Comparison of ENCODE assay signal across 13 mouse cellular contexts in genomic region chr6:143170166-143170960, GRCm38 (mm10). TPM values are rescaled to one million over a fixed set of nuclear protein-coding genes. Genes with fewer than 3 reads are reported as not detected.
DNase-seq lines count a peak whose midpoint lies in the region; ATAC-seq and TF ChIP-seq lines count a peak whose summit lies in the region.
"Had no signal": no experiment of that assay in that cellular context is flagged by ENCODE, and none has a peak within 500 bp of the region (broad histone marks: within the 10 kb centered on the region; RNA-seq: fewer than 3 reads in every experiment).

No protein-coding gene starts in this region.

- no peak for TF ChIP-seq CTCF in stomach, postnatal 0 days (IDR thresholded peaks at IDR 0.05; ENCODE audit: low read depth)

- no peak for DNase-seq in midbrain, embryonic 14.5 days
- peak; percentile 81 for DNase-seq in ES-CJ7 (ENCODE audit: low read depth, low spot score)
- no peak for DNase-seq in liver, embryonic 13.5 days
- DNase-seq in stomach, postnatal 0 days (ENCODE audit: low spot score), result no peak
- no peak for DNase-seq in left cerebral cortex, adult 18-20 months (ENCODE audit: low spot score in 2 of 2)
- DNase-seq: gastrocnemius, adult 2 months; heart, postnatal 36 days; kidney, postnatal 25 days; lung, adult 18-20 months had no signal

- ATAC-seq in hindbrain, embryonic 12.5 days (ENCODE audit: low FRiP score), result no peak
- no peak for ATAC-seq in hindbrain, embryonic 16.5 days
- no peak for ATAC-seq in midbrain, embryonic 13.5 days
- ATAC-seq in midbrain, embryonic 14.5 days (ENCODE audit: low FRiP score, low TSS enrichment), result no peak
- no peak for ATAC-seq in liver, embryonic 13.5 days (ENCODE audit: low read depth)
- no peak for ATAC-seq in stomach, postnatal 0 days (ENCODE audit: low FRiP score, low TSS enrichment)

- H3K4me2 ChIP-seq in hindbrain, embryonic 12.5 days (replicated peaks), result no peak overlapping the region
- H3K4me2 ChIP-seq in hindbrain, embryonic 16.5 days (ENCODE audit: low read length), result no peak overlapping the region
- peak overlapping the region; percentile 9; the same call in 1 of the 2 replicates for H3K4me2 ChIP-seq in midbrain, embryonic 13.5 days (replicated peaks)
- no peak overlapping the region for H3K4me2 ChIP-seq in midbrain, embryonic 14.5 days (ENCODE audit: low read length)
- peak overlapping the region; percentile 4; the same call in 1 of the 2 replicates for H3K4me2 ChIP-seq in liver, embryonic 13.5 days
- H3K4me2 ChIP-seq in stomach, postnatal 0 days (replicated peaks; ENCODE audit: low read depth), result no peak overlapping the region

- H3K9me3 ChIP-seq in hindbrain, embryonic 12.5 days (replicated peaks), result no peaks in the 10 kb centered on the region
- no peaks in the 10 kb centered on the region for H3K9me3 ChIP-seq in hindbrain, embryonic 16.5 days (ENCODE audit: control insufficient read depth, low read length)
- H3K9me3 ChIP-seq in midbrain, embryonic 13.5 days, result no peaks in the 10 kb centered on the region
- H3K9me3 ChIP-seq in midbrain, embryonic 14.5 days (ENCODE audit: control insufficient read depth, low read length), result no peaks in the 10 kb centered on the region
- no peaks in the 10 kb centered on the region for H3K9me3 ChIP-seq in liver, embryonic 13.5 days (replicated peaks)
- no peaks in the 10 kb centered on the region for H3K9me3 ChIP-seq in stomach, postnatal 0 days (ENCODE audit: control insufficient read depth, low read length)
- H3K9me3 ChIP-seq: midbrain, embryonic 12.5 days had no signal

- H3K4me1 ChIP-seq in hindbrain, embryonic 12.5 days, result peaks cover 28% of the 10 kb centered on the region
- H3K4me1 ChIP-seq in hindbrain, embryonic 16.5 days (ENCODE audit: control insufficient read depth, insufficient read depth, low read depth, low read length), result peaks cover 26% of the 10 kb centered on the region
- peaks cover 42% of the 10 kb centered on the region for H3K4me1 ChIP-seq in midbrain, embryonic 13.5 days (replicated peaks)
- peaks cover 29% of the 10 kb centered on the region for H3K4me1 ChIP-seq in midbrain, embryonic 14.5 days (ENCODE audit: control insufficient read depth, insufficient read depth, low read length)
- H3K4me1 ChIP-seq in liver, embryonic 13.5 days (replicated peaks), result peaks cover 53% of the 10 kb centered on the region
- no peaks in the 10 kb centered on the region for H3K4me1 ChIP-seq in stomach, postnatal 0 days (replicated peaks; ENCODE audit: control insufficient read depth, insufficient read depth)

- WGBS in hindbrain, embryonic 12.5 days, result 87% methylated on average over 4 of the region's 4 CpGs
- WGBS in hindbrain, embryonic 16.5 days, result 92% methylated on average over 4 of the region's 4 CpGs
- WGBS in midbrain, embryonic 13.5 days, result 88% methylated on average over 4 of the region's 4 CpGs
- WGBS in midbrain, embryonic 14.5 days, result 86% methylated on average over 4 of the region's 4 CpGs
- 70% methylated on average over 4 of the region's 4 CpGs for WGBS in liver, embryonic 13.5 days (ENCODE audit: insufficient replicate concordance)
- 73% methylated on average over 4 of the region's 4 CpGs for WGBS in stomach, postnatal 0 days

- peaks cover 9% of the 10 kb centered on the region; the same call in 1 of the 2 replicates for H3K36me3 ChIP-seq in hindbrain, embryonic 12.5 days
- H3K36me3 ChIP-seq in hindbrain, embryonic 16.5 days (ENCODE audit: control insufficient read depth, insufficient read depth, low read length), result peaks cover 6% of the 10 kb centered on the region; the same call in 1 of the 2 replicates
- H3K36me3 ChIP-seq in midbrain, embryonic 13.5 days, result peaks cover 12% of the 10 kb centered on the region
- peaks cover 16% of the 10 kb centered on the region; the same call in 1 of the 2 replicates for H3K36me3 ChIP-seq in midbrain, embryonic 14.5 days (ENCODE audit: control insufficient read depth, insufficient read depth, low read length)
- H3K36me3 ChIP-seq in liver, embryonic 13.5 days, result peaks cover 34% of the 10 kb centered on the region
- no peaks in the 10 kb centered on the region for H3K36me3 ChIP-seq in stomach, postnatal 0 days (ENCODE audit: control insufficient read depth, insufficient read depth, low read length)

- no peak for TF ChIP-seq EP300 in stomach, postnatal 0 days (optimal IDR thresholded peaks at IDR 0.05)

- no peak overlapping the region for H3K4me3 ChIP-seq in hindbrain, embryonic 12.5 days
- no peak overlapping the region for H3K4me3 ChIP-seq in hindbrain, embryonic 16.5 days (ENCODE audit: low read length)
- H3K4me3 ChIP-seq in midbrain, embryonic 13.5 days (replicated peaks), result no peak overlapping the region
- H3K4me3 ChIP-seq in midbrain, embryonic 14.5 days (replicated peaks; ENCODE audit: low read depth, low read length), result no peak overlapping the region
- H3K4me3 ChIP-seq in liver, embryonic 13.5 days (replicated peaks), result 0 out of 2 replicates have a peak overlapping the region, but pooled peaks have one; percentile 2
- no peak overlapping the region for H3K4me3 ChIP-seq in stomach, postnatal 0 days (ENCODE audit: low read depth, low read length)
- H3K4me3 ChIP-seq: gastrocnemius, adult 2 months; midbrain, embryonic 12.5 days had no signal

- H3K9ac ChIP-seq in hindbrain, embryonic 12.5 days, result 0 out of 2 replicates have a peak overlapping the region, but pooled peaks have one; percentile 23
- H3K9ac ChIP-seq in hindbrain, embryonic 16.5 days (ENCODE audit: low read depth, low read length), result no peak overlapping the region; the same call in 1 of the 2 replicates
- no peak overlapping the region for H3K9ac ChIP-seq in midbrain, embryonic 13.5 days (replicated peaks)
- no peak overlapping the region for H3K9ac ChIP-seq in midbrain, embryonic 14.5 days (replicated peaks; ENCODE audit: low read length)
- 0 out of 2 replicates have a peak overlapping the region, but pooled peaks have one; percentile 6 for H3K9ac ChIP-seq in liver, embryonic 13.5 days
- H3K9ac ChIP-seq in stomach, postnatal 0 days (ENCODE audit: low read length), result no peak overlapping the region

- H3K27me3 ChIP-seq in hindbrain, embryonic 12.5 days, result no peaks in the 10 kb centered on the region
- no peaks in the 10 kb centered on the region for H3K27me3 ChIP-seq in hindbrain, embryonic 16.5 days (replicated peaks; ENCODE audit: control insufficient read depth, insufficient read depth, low read length)
- H3K27me3 ChIP-seq in midbrain, embryonic 13.5 days, result no peaks in the 10 kb centered on the region
- no peaks in the 10 kb centered on the region for H3K27me3 ChIP-seq in midbrain, embryonic 14.5 days (ENCODE audit: control insufficient read depth, insufficient read depth, low read length)
- no peaks in the 10 kb centered on the region for H3K27me3 ChIP-seq in liver, embryonic 13.5 days
- no peaks in the 10 kb centered on the region for H3K27me3 ChIP-seq in stomach, postnatal 0 days (ENCODE audit: control insufficient read depth, insufficient read depth, low read length)

- no peak overlapping the region for H3K27ac ChIP-seq in hindbrain, embryonic 12.5 days
- H3K27ac ChIP-seq in hindbrain, embryonic 16.5 days (ENCODE audit: low read depth, low read length), result no peak overlapping the region
- no peak overlapping the region for H3K27ac ChIP-seq in midbrain, embryonic 13.5 days
- no peak overlapping the region for H3K27ac ChIP-seq in midbrain, embryonic 14.5 days (replicated peaks; ENCODE audit: low read depth, low read length)
- H3K27ac ChIP-seq in liver, embryonic 13.5 days, result no peak overlapping the region
- no peak overlapping the region for H3K27ac ChIP-seq in stomach, postnatal 0 days (replicated peaks)
- H3K27ac ChIP-seq: gastrocnemius, adult 2 months; midbrain, embryonic 12.5 days had no signal

RNA-seq across cellular contexts. Expression of gene Etnk1, which starts 3.3 kb away (rescaled TPM):
- 43.4 and 45.9 TPM in 2 replicates for polyA plus RNA-seq in hindbrain, embryonic 12.5 days (2016; fragmentation: Nextera tagmentation; extraction: Ambion mirVana)
- 40.5 and 46.6 TPM in 2 replicates for polyA plus RNA-seq in hindbrain, embryonic 16.5 days (2015; fragmentation: Nextera tagmentation; extraction: Ambion mirVana)
- polyA plus RNA-seq in midbrain, embryonic 13.5 days (2015; fragmentation: Nextera tagmentation; extraction: Ambion mirVana), result 32.8 and 34.2 TPM in 2 replicates
- 47.3 and 62.0 TPM in 2 replicates for polyA plus RNA-seq in midbrain, embryonic 14.5 days (2014; fragmentation: Nextera tagmentation; extraction: Ambion mirVana)
- 8.0 and 10.0 TPM in 2 replicates for polyA plus RNA-seq in liver, embryonic 13.5 days (2015; fragmentation: Nextera tagmentation; extraction: Ambion mirVana)
- polyA plus RNA-seq in stomach, postnatal 0 days (2015; fragmentation: Nextera tagmentation; extraction: Ambion mirVana), result 10.7 and 11.0 TPM in 2 replicates
- total RNA-seq in left cerebral cortex, adult 18-20 months (2021), result 100 to 1,000 TPM; 191 to 198 TPM

Comparison
In these comparisons a context has a peak if more than half of its experiments do, and no peak if none do; other contexts are left out.
1. H3K4me2 ChIP-seq: peak in midbrain, embryonic 13.5 days (single experiment) and liver, embryonic 13.5 days (single experiment); none in hindbrain, embryonic 12.5 days (single experiment), hindbrain, embryonic 16.5 days (single experiment), midbrain, embryonic 14.5 days (single experiment) and stomach, postnatal 0 days (single experiment).
2. H3K9ac ChIP-seq: peak in hindbrain, embryonic 12.5 days (single experiment) and liver, embryonic 13.5 days (single experiment); none in hindbrain, embryonic 16.5 days (single experiment), midbrain, embryonic 13.5 days (single experiment), midbrain, embryonic 14.5 days (single experiment) and stomach, postnatal 0 days (single experiment).